Mouse (Mus musculus) left cerebral cortex, postnatal 36 days (tissue): ENCODE data around the gene Prcd. TPM values are rescaled to one million over a fixed set of nuclear protein-coding genes. Genes with fewer than 3 reads are reported as not detected.

ENCODE experiments used
- DNase-seq, 2 experiments: peaks; one replicate each; pipeline ENCODE4 v3.0.0; 2021 to 2022; ENCODE audit warnings: low spot score in 2 of 2, mixed read lengths in 1 of 2
- intact Hi-C: fragments of 180-260 bp; cut with DNase I; formaldehyde crosslinking; loops from one replicate; pipeline ENCODE4 v1.15.1; 2025
- total RNA-seq, 2 experiments: library from RNA; stranded (reverse); gene quantifications; 2 replicates each; pipeline ENCODE4 v1.2.3; 2021

The Prcd gene
- total RNA-seq, 2 experiments from 2014 or later: 4.3 to 6.2 TPM

DNA sequence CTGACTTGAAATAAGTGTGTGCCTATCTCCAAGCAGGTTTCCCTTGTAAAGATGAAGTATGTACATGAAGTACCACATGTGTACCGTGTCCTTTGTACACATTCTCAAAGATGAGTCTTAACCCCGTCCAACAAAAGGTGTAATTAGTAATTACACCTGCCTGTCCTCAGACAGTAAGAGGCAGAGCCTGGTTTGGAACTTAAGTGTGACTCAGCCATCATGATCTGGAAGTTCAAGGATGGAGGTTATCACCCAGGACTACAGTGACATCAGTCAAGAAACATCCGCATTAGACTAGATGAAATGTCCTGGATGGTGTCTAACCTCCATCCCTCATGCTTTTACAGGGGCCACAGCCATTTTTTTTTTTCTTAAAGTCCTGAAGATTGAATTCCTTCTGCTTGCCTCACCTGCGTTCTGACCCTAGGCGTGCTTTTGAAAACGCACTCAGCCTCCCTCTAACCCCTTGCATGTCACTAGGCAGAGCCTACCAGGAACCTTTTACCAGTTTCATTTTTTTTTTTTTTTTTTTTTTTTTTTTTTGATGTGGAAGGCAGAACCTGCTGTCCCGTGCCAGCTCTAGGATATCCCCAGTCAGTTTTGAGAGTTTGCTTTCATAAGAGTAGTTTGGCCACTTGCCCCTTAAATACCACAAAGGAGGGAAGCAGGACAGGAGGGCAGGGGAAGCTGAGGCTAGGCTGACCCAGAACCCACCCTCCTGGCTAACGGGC lies 24.5 kb downstream of the Prcd start:
- no peak for DNase-seq
- intact Hi-C loops: no loop called here

DNA sequence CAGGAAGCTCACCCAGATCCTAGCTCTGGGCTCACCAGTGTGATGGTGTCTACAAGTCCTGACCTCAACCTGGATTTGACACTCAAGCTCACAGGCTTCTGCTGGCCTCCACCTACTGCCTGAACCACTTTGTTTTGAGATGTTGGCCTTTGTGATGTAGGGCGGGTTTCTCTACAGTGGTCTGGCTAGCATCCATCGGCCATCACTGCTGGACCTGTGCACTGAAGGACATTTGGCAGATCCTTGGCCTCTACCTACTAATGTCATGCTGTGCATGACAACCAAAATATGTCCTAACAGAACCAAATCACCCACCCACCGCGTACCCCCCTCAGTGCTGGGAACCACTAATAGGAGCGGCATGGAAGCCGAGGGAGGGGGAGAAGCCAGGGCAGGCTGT lies 25.8 kb downstream of the Prcd start:
- intact Hi-C loops: no loop called here
- no peak for DNase-seq

- intact Hi-C loops: no loop called here
- DNase-seq: no peak
Observed at GRCm38 (mm10) chr11:116680321-116681091, 27.2 kb downstream of the Prcd start.

DNA sequence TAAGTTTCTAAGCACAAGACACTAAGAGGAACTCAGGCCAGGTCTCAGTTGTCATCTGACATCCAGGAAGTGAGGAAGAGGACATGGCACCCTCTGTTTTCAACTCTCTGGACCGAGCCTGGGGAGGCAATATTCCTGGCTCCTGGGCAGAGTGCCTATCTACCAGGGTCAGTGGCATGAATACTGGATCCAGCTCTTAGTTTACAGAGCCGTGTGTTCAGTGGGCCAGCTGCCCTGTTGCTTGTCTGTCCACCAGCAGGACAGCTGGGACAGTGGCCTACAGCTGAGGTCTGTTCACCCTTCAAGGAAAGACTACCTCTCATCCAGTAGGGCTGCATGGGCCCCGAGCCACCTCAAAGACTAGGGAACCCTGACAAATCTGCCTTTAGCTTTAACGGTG lies 27.8 kb downstream of the Prcd start:
- DNase-seq: no peak
- intact Hi-C loops: no loop called here

DNA sequence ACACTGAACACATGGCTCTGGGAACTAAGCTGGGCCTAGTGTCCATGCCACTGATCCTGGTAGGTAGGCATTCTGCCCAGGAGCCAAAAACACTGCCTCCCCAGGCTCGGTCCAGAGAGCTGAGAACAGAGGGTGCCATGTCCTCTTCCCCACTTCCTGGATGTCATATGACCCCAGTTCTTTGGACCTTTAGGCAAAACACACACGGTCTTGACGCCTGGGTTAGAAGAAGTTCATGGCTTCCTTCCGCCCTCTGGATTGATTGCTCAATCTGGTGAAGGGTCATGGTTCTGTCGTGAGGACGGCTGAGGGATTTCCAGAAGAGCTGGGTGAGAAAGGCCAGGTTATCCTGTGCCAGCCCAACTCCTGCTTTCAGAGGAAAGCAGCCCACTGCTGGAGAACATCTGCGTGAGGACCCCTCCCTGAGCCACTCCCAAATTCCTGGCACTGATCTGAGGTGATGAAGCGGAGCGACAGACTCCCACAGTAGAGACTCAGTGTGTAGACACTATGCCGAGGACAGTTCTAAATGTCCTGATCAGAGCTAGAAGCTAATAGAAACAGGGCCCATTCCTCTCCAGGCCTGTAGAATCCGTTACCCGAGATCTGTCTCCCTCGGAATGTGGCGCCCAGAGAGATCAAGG lies 29.3 kb downstream of the Prcd start:
- DNase-seq: no peak
- intact Hi-C loops: no loop called here

DNA sequence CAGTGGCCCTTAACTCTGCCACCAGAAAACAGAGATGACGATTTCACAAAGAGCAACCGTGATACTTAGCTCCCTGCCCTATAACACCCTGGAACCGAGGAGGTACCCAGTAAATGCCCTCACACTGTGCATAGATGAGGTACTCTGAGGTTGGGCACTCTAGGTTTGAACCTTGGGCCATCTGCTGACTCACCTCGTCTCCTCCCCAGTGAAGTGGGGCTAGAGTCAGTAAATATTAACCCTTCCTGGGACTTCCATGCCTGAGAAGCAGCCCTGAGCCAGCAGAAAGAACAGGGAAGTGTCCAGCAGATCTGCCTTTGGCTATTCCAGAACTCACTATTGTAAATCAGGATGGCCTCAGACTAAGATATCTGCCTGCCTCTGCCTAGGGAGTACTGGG lies 30.4 kb downstream of the Prcd start:
- intact Hi-C loops: no loop called here
- DNase-seq: no peak

- intact Hi-C loops: no loop called here
- DNase-seq: no peak
Observed at GRCm38 (mm10) chr11:116685729-116686128, 32.4 kb downstream of the Prcd start.

DNA sequence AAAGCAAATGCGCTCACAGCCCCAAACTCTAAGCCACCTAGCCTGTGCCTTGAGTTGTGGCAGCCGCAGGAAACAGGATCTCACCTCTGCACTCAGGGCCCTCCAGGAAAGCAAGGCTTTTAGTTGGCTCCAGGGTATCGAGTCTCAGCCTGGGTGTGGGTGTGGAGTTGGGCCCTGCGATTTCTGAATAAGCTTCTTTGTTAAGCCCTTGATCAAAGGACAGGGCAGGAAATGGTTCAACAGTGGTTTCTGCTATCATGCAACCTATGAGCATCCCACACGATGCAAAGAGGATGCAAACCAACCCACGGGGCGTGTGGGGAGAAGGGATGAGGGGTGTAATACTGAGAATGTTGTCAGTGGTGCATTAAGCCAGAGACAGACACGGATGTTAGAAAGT lies 34.6 kb downstream of the Prcd start:
- intact Hi-C loops: no loop called here
- no peak for DNase-seq

DNA sequence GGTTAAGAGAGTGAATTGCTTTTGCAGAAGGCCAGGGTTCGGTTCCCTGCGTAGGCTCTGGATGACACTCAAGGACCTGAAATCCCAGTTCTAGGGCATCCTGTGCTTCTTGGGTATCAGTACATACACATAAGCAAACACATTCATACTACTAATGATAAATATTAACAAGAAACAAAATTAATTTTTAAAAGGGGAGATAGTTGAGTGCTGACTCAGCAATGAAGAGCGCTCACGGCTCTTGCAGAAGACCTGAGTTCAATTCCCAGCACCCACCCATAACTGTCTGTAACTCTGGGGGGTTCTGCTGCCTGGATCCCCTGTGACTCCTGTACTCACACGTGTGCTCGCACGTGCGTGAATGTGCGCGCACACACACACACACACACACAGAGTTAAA lies 36.3 kb downstream of the Prcd start:
- no peak for DNase-seq
- intact Hi-C loops: no loop called here

DNA sequence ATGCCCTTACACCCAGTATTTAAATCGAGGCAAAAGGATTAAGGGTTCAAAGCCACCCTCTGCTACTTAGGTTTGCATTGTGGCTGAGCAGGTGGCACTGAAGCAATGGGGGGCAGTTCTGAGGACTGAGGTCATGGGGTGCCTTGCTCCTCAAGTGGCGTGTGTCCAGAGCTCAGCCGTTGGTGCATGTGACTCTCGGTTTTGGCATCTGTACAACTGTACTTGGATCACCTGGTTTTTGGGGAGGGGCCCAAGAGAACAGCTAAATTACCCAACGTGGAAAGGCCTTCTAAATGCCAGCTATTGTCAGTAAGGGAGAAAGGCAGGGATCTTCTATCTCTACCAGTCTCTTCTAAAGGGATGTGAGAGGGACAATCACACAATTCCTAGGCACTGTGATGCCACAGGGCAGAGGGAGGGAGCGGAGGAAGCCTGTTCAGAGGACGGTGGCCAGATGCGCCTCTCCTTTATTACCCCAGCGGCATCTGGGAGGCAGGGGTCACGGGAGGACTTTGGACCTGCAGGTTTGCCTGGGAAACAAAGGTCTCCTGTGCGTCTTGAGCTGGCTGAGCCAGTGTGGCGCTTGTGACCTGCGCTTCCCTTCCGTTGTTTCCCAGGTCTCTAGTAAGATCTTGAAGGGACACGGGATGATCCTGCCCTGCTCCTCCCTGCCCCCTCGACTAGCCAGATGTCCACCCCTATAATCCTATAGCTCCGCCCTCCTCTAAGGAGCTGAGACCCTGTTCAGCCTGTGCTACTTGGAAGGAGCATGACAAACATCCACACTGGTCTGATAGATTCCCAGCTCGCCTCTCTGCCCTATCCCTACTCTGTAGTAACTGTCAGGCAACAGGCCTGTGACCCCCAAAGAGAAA lies 37.6 kb downstream of the Prcd start:
- DNase-seq: no peak
- intact Hi-C loops: no loop called here

GRCm38 (mm10) chr11:116693899-116694249 lies 40.5 kb downstream of the Prcd start:
- intact Hi-C loops: no loop called here
- no peak for DNase-seq

DNA sequence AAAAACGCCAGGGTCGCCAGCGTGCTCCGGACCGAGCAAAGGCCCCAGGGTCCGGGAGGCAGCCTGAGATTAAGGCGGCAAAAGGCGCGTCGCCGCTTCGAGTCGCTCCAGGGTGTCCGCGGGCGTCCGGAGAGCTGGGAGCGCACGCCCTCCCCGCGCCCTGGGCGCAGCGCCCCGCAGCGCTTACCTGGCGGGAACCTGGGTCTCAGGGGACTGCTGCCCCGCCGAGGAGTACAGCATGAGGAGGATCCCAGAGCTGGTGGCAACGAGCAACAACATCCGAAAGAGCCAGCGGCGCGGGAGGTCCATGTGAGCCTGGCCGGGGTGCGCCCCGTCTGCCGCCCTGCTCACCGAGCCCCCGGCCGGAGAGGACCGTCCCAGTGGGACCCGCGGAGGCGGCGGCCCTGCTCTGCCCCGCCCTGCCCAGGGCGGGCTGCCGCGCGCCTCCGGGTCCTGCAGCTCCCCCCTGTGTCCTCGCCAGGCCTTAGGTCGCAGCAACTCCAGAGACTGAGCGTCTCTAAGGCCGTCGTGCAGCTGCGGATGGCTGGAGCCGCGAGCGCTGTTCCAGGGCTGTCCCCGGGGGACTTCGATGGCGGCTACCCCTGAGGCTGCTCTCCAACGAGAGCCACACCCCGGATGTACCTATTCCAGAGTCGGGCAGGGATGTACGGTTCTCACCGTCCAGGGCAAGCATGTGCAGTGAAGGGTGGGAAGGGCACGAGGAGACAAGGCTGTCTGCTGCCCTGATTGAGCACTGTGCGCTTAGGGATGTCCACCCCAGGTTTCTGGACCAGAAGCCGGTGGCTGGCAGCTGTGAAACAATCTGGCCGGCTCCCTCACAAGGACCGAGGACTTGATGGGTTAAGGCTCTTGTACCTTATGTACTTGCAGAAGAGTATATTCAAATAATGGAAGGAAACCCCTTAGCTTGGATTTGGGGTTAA lies 41.2 kb downstream of the Prcd start:
- no peak for DNase-seq
- intact Hi-C loops: no loop called here

DNA sequence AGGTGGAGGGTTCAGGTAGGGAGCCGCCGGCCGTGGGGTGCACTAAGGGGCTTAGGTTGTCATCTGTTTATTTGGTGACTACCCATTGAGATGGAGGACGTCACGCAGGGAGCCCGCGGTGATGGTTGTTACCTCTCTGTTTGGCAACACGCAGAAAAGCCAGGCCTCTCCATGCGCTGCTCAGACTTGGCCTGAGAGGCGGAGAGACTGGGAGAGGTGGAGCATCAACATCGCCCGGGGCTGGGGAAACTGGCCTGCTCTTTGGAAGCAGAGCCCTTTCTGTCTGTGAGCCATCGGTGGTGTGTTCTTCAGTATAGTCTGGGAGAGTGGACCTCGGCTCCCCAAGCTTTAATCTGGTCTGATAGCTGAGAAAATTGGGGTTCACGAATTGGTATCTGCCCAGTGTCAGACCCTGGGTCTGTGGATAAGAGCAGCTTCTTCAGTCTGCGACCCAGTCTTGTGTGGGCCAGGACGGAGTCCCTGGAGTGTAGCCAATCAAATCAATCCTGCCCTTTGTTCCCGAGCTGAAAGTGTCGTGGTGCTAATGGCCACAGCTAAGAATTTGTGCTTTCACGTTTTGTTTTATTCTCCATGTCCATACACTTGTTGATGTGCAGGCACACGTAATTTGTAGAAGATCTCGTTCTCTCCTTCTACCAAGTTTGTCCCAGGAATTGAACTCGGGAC lies 42.0 kb downstream of the Prcd start:
- DNase-seq: no peak
- intact Hi-C loops: no loop called here

GRCm38 (mm10) chr11:116696426-116696825 lies 43.1 kb downstream of the Prcd start:
- DNase-seq: no peak
- intact Hi-C loops: no loop called here

GRCm38 (mm10) chr11:116697521-116697920 lies 44.2 kb downstream of the Prcd start:
- intact Hi-C loops: no loop called here
- no peak for DNase-seq

- intact Hi-C loops: no loop called here
- no peak for DNase-seq
Observed at GRCm38 (mm10) chr11:116701377-116701841, 48.1 kb downstream of the Prcd start.

DNA sequence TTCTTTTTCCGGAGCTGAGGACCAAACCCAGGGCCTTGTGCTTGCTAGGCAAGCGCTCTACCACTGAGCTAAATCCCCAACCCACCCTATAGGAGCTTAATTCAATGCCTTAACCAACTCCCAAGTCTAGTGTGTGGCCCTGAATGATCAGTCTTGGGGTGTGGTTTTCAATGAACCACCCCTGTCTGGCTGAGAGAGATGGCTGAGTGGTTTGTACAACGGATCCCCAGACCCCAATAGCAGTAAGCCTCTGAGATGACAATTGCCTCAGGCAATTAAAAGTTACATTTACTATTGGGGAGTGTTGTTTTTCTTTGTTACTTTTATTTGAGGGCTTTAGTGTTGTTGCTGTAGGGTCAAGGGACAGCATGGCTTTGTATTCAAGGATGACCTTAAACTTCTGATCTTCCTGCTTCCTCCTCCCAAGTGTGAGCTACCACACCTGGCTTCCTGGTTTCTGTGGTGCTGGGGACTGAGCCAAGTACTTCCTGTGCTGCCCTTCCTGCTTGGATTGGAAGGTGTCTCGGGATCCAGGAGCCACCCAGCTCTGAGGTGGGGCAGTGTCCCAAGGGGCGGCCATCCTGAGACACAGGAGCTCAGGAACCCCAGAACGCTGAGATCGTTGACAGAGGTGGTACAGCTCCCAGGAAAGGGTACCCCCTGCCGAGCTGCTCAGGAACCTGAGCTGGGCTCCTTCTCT lies 51.2 kb downstream of the Prcd start:
- DNase-seq: no peak
- intact Hi-C loops: no loop called here

GRCm38 (mm10) chr11:116705204-116705608 lies 51.9 kb downstream of the Prcd start:
- no peak for DNase-seq
- intact Hi-C loops: no loop called here
